Mouse (Mus musculus) forebrain, embryonic 10.5 days (tissue): ENCODE data around the gene Crym. TPM values are rescaled to one million over a fixed set of nuclear protein-coding genes. Genes with fewer than 3 reads are reported as not detected.
A peak's percentile ranks its signal among the peaks of the same experiment; 100 is the strongest.

Experiments
- DNase-seq: peaks from one replicate; pipeline ENCODE4 v3.0.0-alpha.2; 2017; ENCODE audit warnings: low spot score; ENCODE audit errors: extremely low spot score
- H3K27ac ChIP-seq: fragments of 300-500 bp; sonication (generic); 2 replicates; pipeline ENCODE4 v1.5.1; 2016; ENCODE audit warnings: mild to moderate bottlenecking
- H3K27me3 ChIP-seq: fragments of 300-500 bp; sonication (generic); 2 replicates; pipeline ENCODE4 v1.6.1; 2016; ENCODE audit warnings: mild to moderate bottlenecking; ENCODE audit not compliant: poor library complexity, severe bottlenecking
- H3K36me3 ChIP-seq: fragments of 300-500 bp; sonication (generic); replicated peaks from 2 replicates; pipeline ENCODE4 v1.6.1; 2016; ENCODE audit warnings: mild to moderate bottlenecking, moderate library complexity
- H3K4me1 ChIP-seq: fragments of 300-500 bp; sonication (generic); 2 replicates; pipeline ENCODE4 v1.6.1; 2016
- H3K4me3 ChIP-seq: fragments of 300-500 bp; sonication (generic); 2 replicates; pipeline ENCODE4 v1.5.1; 2016; ENCODE audit warnings: mild to moderate bottlenecking, moderate library complexity
- H3K9me3 ChIP-seq: fragments of 300-500 bp; sonication (generic); 2 replicates; pipeline ENCODE4 v1.6.1; 2016; ENCODE audit warnings: mild to moderate bottlenecking, moderate library complexity
- WGBS: fragments of 180-500 bp; shearing (Covaris S2); methylation state at CpG from one replicate; pipeline ENCODE4 v1.1.7; 2016; 5-methylcytosine and 5-hydroxymethylcytosine counted together
- polyA plus RNA-seq: library from polyadenylated mRNA; unstranded; fragments of >200 nt; fragmentation: Nextera tagmentation; extraction: Ambion mirVana; gene quantifications from 2 replicates; pipeline ENCODE4 v1.2.1, GENCODE M21; 2016

Gene Crym
- polyA plus RNA-seq, result 125 and 144 TPM in 2 replicates

DNA sequence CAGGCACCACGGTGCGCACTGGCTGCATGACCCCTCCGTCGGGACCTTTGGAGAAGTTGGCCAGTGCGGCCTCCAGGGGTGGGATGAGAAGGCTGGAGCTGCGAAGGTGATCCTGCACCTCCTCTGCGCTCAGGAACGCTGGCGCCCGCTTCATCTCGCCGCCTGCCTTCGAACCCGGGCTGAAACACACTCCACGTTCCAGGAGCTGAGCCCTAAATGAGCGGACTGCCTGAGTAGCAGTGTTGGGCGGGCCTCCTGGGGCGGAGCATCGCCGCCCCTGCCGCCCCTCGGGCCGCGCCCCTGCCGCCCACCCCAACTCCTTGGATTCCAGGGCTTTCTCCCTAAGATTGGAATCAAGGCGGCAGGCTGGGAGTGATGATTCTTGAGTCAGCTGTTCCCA, at the start of gene Crym:
TSS of gene Crym (minus strand) at position 341 of the 400 bp plus-strand sequence.
- 2% methylated on average over 26 of the region's 26 CpGs for WGBS
- Histone ChIP-seq H3K4me1 (peaks cover 20% of the 10 kb centered on the region), H3K4me3 (peak within 1 kb of the TSS; percentile 50), H3K27me3 (peaks cover 56% of the 10 kb centered on the region), H3K36me3 (no peaks in the 10 kb centered on the region; the same call in 1 of the 2 replicates), H3K27ac (peak within 1 kb of the TSS; percentile 72), H3K9me3 (peaks cover 5% of the 10 kb centered on the region; the same call in 1 of the 2 replicates)
- DNase-seq, result no peak

DNA sequence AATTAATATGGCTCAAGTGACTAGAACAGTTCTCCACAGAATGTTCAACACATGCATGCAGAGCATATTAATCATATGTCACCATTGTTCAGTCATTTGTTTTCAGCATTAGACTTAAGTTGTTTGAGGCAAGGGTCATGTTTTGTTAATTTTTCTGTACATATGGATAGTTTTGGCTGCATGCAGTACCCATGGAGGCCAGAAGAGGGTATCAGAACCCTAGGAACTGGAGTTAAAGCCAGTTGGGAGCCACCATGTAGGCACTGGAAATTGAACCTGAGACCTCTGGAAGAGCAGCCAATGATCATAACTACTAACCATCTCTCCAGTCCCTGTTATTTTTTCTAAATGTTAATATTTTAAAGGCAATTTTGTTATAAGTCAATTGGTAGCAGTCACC, 39.2 kb upstream of the Crym start:
- H3K27ac ChIP-seq, result no peak overlapping the region
- no peak overlapping the region for H3K4me3 ChIP-seq
- DNase-seq, result no peak
- no peaks in the 10 kb centered on the region for H3K4me1 ChIP-seq
- no peaks in the 10 kb centered on the region for H3K9me3 ChIP-seq
- H3K27me3 ChIP-seq, result no peaks in the 10 kb centered on the region
- no peaks in the 10 kb centered on the region for H3K36me3 ChIP-seq

DNA sequence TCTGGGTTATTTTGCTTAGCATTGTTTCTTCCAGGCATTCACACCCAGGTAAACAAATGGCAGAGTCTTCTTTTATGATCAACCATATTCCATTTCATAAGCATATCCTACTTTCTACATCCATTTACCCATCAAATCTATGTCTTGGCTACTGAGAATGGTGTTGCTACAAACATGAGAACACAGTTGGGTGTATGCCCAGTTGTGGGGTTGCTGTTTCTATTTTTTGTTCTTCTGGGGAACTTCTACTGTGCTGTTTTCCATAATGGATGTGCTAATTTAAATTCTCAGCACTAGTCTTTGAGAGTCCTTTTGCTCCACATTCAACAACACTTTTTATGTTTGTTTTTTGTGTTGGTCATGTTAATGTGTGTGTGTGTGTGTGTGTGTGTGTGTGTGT, 26.6 kb upstream of the Crym start:
- no peaks in the 10 kb centered on the region for H3K4me1 ChIP-seq
- H3K9me3 ChIP-seq, result no peaks in the 10 kb centered on the region
- no peak overlapping the region for H3K4me3 ChIP-seq
- no peak for DNase-seq
- H3K36me3 ChIP-seq, result no peaks in the 10 kb centered on the region
- no peaks in the 10 kb centered on the region for H3K27me3 ChIP-seq
- no peak overlapping the region for H3K27ac ChIP-seq

DNA sequence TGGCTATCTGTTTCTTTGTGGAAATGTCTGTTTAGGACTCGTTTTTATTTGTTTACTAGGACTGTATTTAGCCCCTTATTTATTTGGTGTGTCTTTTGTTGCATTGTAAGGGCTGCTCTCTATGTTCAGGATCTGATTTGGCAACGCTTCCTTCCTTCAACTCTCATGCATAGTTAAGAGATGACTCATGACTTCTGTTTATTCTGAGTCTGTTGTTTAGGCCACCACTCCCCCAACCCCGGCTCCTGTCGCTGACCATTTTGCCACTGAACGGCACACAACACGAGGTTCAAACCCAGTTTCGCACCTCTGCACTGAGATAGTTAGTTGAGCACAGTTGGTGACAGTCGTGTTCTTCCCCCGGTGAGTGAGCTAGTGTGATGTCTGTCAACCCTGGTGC, 4.1 kb upstream of the Crym start:
- Histone ChIP-seq H3K36me3 (no peaks in the 10 kb centered on the region), H3K4me1 (peaks cover 14% of the 10 kb centered on the region), H3K4me3 (no peak overlapping the region), H3K9me3 (peaks cover 5% of the 10 kb centered on the region; the same call in 1 of the 2 replicates), H3K27me3 (peaks cover 36% of the 10 kb centered on the region), H3K27ac (no peak overlapping the region)
- DNase-seq, result no peak
- 76% methylated on average over 9 of the region's 9 CpGs for WGBS

DNA sequence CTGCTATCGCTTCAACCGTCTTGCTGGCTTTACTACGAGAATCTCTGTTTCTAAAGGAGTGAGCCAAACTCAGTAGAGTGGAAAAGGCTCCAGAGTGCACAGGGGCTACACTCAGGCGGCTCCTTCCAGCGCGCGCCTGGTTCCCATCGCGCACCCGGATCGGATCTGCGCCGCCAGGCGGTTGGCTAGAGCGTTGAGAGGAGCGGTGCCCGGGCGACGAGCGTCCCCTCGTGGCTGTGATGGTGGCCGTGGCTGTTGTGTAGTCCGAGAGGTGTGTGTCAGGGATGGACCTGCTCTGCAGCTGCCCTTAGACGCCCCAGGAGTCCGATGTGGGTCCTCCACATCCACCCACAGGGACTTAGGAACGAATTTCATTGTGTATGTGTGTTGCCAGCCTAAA, 1.9 kb upstream of the Crym start, which contains the start of gene Abca14:
TSS of gene Abca14 (plus strand) at position 173 of the 400 bp plus-strand sequence.
- Histone ChIP-seq H3K36me3 (no peaks in the 10 kb centered on the region; the same call in 1 of the 2 replicates), H3K27ac (no peak within 1 kb of the TSS), H3K4me3 (no peak within 1 kb of the TSS), H3K27me3 (peaks cover 56% of the 10 kb centered on the region), H3K9me3 (peaks cover 5% of the 10 kb centered on the region; the same call in 1 of the 2 replicates), H3K4me1 (peaks cover 20% of the 10 kb centered on the region)
- 5% methylated on average over 26 of the region's 26 CpGs for WGBS
- DNase-seq, result peak; percentile 82

DNA sequence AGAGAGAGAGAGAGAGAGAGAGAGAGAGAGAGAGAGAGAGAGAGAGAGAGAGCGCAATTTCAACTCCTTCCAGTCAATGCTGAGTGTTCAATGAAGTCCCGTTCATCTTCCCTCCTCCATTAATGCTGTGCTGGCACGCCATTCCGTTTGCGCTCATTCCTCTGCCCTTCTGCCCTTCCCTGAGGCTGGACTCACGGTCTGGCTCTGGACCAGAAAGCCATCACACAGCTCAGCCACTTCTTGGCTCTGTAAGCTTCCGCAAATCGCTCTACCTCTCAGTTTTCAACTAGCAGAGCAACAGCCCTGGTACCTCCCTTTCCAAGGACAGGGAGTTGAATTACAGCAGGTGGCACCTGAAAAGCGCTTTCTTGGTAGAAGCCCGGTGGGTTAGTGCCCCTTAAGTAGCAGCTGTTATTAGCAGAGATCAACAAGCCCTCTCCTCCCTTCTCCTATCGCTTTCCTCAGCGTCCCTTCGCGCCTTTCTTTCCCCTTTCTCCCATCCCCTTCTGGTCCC, 623 bp downstream of the Crym start:
- peak overlapping the region; percentile 50 for H3K4me3 ChIP-seq
- H3K27ac ChIP-seq, result peak overlapping the region; percentile 72
- H3K4me1 ChIP-seq, result peaks cover 20% of the 10 kb centered on the region
- H3K36me3 ChIP-seq, result no peaks in the 10 kb centered on the region; the same call in 1 of the 2 replicates
- DNase-seq, result peak; percentile 23
- peaks cover 56% of the 10 kb centered on the region for H3K27me3 ChIP-seq
- 2% methylated on average over 14 of the region's 14 CpGs for WGBS
- H3K9me3 ChIP-seq, result peaks cover 5% of the 10 kb centered on the region; the same call in 1 of the 2 replicates

DNA sequence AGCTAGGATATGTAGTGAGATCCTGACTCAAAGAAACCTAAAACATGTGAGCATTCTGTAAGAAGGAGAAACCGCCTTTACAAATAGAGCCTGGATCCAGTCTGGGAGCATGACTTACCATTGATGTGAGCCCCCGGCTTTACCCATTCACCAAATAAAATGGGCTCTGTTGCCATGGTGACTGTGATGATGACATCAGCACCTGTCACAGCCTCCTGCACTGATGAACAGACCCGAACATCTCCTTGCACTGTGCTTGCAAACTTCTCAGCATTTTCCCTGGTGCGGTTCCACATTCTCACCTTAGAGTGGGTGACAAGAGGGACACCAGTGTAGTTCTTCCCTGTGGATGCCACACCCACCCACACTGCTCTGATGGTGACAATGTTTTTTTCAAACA, 6.7 kb downstream of the Crym start:
- no peaks in the 10 kb centered on the region for H3K4me1 ChIP-seq
- 84% methylated on average over 4 of the region's 4 CpGs for WGBS
- H3K27ac ChIP-seq, result no peak overlapping the region
- H3K27me3 ChIP-seq, result peaks cover 12% of the 10 kb centered on the region
- no peak for DNase-seq
- no peaks in the 10 kb centered on the region for H3K9me3 ChIP-seq
- H3K36me3 ChIP-seq, result no peaks in the 10 kb centered on the region; the same call in 1 of the 2 replicates
- H3K4me3 ChIP-seq, result no peak overlapping the region

DNA sequence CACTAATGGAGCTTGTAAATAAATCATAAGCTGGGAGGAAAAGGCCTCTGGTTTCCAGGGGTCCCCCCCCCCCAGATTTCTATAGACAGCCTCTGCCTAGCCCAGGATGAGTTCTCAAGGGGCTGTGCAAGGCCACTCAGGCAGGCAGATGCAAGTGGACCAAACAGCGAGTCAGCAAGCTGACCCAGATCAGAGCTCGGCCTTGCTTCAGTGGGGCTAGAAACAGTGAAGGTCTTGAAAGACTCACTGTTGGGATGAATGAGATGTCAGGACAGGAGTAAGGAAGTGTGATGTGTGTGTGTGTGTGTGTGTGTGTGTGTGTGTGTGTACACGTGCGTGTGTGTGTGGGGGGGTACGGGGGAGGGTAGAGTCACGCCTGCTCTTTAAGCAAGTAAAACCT, 9.1 kb downstream of the Crym start:
- whole genome bisulfite sequencing, result 90% methylated on average over 6 of the region's 6 CpGs
- Histone ChIP-seq H3K27ac (no peak overlapping the region), H3K4me1 (no peaks in the 10 kb centered on the region), H3K27me3 (no peaks in the 10 kb centered on the region), H3K36me3 (no peaks in the 10 kb centered on the region; the same call in 1 of the 2 replicates), H3K4me3 (no peak overlapping the region), H3K9me3 (no peaks in the 10 kb centered on the region)
- DNase-seq, result no peak

DNA sequence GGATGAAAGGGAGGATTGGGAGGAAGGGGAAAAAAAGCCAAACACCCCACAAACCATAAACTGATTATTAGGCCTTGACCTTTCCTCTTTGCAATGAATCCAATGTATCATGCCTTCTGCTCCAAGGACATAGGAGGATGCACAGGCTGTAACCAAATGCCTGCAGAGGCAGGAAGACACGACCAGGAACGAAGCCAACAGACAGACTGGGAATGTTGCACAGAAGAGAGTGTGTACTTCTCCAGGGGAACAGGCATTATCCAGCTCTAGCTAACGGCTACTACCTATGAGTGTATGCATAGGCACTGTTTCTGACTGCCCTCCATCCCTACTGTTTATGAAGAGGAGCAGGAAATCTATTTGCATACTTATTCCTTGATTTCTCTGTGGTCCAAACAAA, 9.7 kb downstream of the Crym start:
- Histone ChIP-seq H3K27ac (no peak overlapping the region), H3K4me1 (no peaks in the 10 kb centered on the region), H3K27me3 (no peaks in the 10 kb centered on the region), H3K36me3 (no peaks in the 10 kb centered on the region; the same call in 1 of the 2 replicates), H3K4me3 (no peak overlapping the region), H3K9me3 (no peaks in the 10 kb centered on the region)
- WGBS, result 75% methylated on average over 3 of the region's 3 CpGs
- no peak for DNase-seq

DNA sequence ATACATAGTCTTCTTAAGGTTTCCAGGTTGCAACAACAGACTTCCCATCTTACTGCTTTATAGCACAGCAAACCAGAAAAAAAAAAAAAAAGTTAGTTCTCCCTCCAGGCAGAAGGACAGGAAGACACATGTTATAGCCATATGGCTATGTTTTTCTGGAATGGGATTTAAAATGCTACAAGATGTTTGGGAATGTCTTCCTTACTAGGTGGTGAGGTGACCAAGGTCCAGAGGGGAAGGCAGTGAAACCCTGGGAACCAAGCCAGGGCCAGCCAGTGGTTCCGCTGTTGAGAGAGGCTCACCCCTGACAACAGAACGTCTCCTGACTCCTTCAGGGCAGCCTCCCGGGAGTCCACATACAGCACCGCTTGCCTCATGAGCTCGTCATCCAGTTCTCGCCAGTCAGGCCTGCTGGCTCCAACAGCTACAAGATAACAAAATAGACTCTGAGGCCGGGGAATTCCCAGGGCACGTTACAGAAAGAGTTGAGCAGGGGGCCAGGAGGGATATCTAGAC, 11.7 kb downstream of the Crym start:
- no peak overlapping the region for H3K4me3 ChIP-seq
- WGBS, result 74% methylated on average over 8 of the region's 8 CpGs
- H3K9me3 ChIP-seq, result no peaks in the 10 kb centered on the region
- no peak overlapping the region for H3K27ac ChIP-seq
- H3K36me3 ChIP-seq, result no peaks in the 10 kb centered on the region; the same call in 1 of the 2 replicates
- DNase-seq, result no peak
- H3K4me1 ChIP-seq, result no peaks in the 10 kb centered on the region
- no peaks in the 10 kb centered on the region for H3K27me3 ChIP-seq

DNA sequence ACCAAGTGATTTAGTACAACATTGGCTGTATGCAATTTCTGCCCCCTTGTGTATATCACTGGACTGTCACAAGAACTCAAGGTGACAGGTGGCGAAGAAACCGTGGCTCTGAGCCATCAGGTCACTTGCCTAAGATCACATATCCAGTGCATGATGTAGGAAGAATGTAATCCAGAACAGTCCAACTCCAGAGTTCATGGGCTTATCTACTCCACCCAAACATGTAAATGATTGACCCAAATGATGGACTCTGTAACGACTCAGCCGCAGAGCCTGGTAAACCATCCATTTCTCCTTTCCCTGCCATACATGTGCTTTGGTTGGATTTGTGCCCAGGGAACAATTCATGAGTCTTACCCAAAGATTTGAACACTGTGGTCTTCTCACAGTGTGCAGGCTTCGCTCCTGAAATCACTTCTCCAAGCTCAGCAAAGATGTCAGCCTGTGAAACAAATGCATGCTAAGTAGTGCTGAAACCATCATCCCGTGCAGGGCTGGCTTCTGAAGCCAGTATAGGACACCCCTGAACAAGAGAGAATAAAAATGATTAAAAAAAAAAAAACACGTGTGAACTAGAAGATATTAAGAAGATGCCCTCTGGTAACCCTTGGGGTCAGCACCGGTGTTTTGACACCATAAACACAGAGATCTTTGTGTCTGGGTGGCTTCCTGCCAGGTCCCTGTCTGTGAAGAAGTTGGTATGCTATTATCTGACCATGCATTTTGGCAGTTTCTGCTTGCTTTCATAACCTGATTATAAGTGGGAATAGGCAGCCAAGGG, 12.4 kb downstream of the Crym start:
- 84% methylated on average over 8 of the region's 8 CpGs for WGBS
- no peaks in the 10 kb centered on the region for H3K27me3 ChIP-seq
- no peak overlapping the region for H3K27ac ChIP-seq
- DNase-seq, result no peak
- no peak overlapping the region for H3K4me3 ChIP-seq
- no peaks in the 10 kb centered on the region; the same call in 1 of the 2 replicates for H3K36me3 ChIP-seq
- H3K9me3 ChIP-seq, result no peaks in the 10 kb centered on the region
- H3K4me1 ChIP-seq, result no peaks in the 10 kb centered on the region

DNA sequence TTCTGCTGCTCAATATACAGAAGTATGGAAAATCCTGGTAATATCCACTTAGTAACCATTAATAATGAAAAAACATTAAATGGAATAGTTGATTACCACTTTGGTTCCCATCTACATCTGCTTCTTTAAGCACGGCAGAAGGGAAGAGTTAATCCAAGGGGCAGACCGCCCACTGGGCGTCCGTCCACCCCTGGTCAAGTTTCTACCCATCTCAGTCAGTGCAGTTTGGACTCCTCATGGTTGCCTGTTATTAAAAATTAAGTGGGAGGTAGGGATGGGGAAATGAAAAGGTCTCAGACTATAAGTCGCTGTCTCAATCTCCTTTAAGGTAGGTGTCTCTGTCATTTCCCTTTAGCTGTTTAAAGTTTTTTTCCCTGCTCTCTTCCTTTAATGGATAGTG, 13.0 kb downstream of the Crym start:
- H3K4me1 ChIP-seq, result no peaks in the 10 kb centered on the region
- WGBS, result 91% methylated on average over 5 of the region's 5 CpGs

DNA sequence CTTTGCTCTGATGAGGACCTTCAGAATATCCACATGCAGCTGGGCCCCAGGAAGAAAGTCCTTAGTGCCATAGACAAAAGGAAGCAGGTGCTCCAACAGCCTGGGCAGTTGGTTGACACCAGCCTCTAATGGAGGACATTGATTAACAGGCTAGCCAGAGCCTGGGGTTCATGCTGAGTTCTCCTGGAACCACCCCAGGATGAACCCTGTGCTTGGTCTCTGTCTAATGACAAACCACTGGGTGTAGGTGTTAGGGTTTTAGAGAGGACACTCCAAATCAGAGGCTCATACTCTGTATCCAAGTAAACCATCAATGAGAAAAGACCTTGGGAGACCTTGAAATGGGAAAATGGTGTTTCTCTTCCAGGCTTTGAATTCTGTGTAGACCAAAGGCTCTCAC, 19.0 kb downstream of the Crym start:
- Histone ChIP-seq H3K27ac (no peak overlapping the region), H3K9me3 (no peaks in the 10 kb centered on the region), H3K4me1 (no peaks in the 10 kb centered on the region), H3K4me3 (no peak overlapping the region), H3K27me3 (no peaks in the 10 kb centered on the region), H3K36me3 (no peaks in the 10 kb centered on the region)
- DNase-seq, result no peak

More for the DNA sequence above, 13.0 kb downstream of the Crym start:
- DNase-seq, result no peak
- H3K27ac ChIP-seq, result no peak overlapping the region
- no peaks in the 10 kb centered on the region; the same call in 1 of the 2 replicates for H3K36me3 ChIP-seq
- no peaks in the 10 kb centered on the region for H3K9me3 ChIP-seq
- no peak overlapping the region for H3K4me3 ChIP-seq
- no peaks in the 10 kb centered on the region for H3K27me3 ChIP-seq
